Mouse (Mus musculus) T-helper 17 cell (primary cell): Measurements from ENCODE around the gene Mcf2l.

Source experiments
- in situ Hi-C, 2 experiments: fragments of 300-600 bp; cut with MboI, MseI; formaldehyde crosslinking; loops; 1 replicate in 1 of 2; 2 replicates in 1 of 2; pipeline ENCODE4 v1.15.1; 2025; ENCODE audit warnings: high pct_unique_total_duplicates in 2 of 2

Mcf2l gene

DNA sequence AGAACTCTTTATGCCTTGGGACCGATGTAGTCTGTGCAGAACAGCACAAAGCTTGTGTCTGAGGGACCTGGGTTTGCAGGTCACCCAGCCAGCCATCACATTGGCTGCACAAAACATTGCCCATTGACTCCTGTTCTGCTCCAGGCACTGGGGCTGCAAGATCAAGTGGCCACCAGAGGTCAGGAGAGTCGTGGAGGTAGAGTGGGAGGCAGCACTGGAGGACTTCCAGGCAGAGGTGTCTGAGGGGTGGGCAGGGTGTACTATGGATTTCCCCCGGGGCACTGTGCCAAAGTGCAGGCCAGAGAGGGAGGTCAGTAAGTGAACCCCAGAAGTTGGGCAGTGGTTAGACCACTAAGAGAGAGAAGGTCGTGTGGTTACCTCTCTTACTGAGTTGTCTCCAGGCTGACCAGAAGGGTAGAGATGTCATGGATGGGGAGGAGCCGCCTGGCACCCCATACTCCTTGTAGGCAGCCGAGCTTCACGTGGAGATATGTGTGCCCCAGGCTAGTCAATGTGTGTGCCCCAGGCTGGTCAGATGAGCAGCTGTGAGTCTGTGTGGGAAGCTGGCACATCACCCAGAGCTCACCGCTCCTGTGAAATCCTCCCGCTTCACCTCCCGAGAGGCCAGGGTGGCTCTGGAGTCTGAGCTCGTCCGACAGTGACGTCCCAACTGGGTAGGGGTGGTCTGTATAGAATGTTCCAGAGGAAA is 115.3 kb downstream of the Mcf2l start:
- in situ Hi-C loops = loop anchor here (25.0 kb wide), 1 partner anchor 248 kb away; no protein-coding TSS in a partner anchor

GRCm38 (mm10) chr8:12991411-12991810 is 117.8 kb downstream of the Mcf2l start:
- in situ Hi-C loops = loop anchor here (25.0 kb wide), 1 partner anchor 246 kb away; no protein-coding TSS in a partner anchor

DNA sequence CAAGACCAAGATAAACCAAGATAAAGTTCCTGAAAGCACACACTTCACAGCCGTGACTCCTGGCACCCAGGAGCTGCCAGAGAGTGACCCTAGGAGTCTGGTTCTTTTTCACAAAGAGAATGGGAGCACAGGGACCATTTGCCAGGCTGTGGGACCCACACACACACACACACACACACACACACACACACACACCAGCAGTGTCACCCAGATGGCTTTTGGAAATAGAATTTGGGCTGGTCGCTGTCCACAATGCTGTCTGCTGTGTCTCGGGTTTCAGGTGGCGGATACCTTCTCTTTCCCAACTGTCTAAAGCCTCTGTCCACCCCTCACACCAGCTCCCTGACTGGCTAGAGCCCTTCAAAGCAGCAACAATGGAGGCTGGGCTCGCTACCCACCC is 120.9 kb downstream of the Mcf2l start:
- in situ Hi-C loops = loop anchor here (25.0 kb wide), 1 partner anchor 243 kb away; no protein-coding TSS in a partner anchor

- in situ Hi-C loops = loop anchor here (25.0 kb wide), 1 partner anchor 242 kb away; no protein-coding TSS in a partner anchor
These were observed 121.9 kb downstream of the Mcf2l start for GRCm38 (mm10) chr8:12995481-12995880.

DNA sequence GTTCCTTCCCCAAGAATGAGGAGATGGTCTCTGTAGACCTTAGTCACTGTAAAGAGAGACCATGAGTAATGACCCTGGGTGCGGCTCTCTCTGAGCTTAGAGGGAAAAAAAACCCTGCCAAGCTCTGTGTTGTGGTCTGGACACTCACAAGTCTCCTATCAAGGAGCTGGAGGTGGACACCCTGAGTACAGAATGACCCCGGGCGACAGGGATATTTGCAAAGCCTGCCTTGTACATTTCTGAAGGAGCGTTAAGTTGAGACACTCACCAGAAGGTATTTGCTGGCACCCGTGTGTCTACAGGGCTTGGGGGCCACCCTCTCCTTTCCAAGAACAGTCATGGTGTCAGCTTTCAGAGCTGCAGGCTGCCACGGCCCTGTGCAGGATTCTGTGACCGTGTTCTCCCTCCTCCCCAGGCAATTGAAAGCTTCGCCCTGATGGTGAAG is 123.2 kb downstream of the Mcf2l start:
- in situ Hi-C loops = loop anchor here (25.0 kb wide), 1 partner anchor 240 kb away; no protein-coding TSS in a partner anchor

DNA sequence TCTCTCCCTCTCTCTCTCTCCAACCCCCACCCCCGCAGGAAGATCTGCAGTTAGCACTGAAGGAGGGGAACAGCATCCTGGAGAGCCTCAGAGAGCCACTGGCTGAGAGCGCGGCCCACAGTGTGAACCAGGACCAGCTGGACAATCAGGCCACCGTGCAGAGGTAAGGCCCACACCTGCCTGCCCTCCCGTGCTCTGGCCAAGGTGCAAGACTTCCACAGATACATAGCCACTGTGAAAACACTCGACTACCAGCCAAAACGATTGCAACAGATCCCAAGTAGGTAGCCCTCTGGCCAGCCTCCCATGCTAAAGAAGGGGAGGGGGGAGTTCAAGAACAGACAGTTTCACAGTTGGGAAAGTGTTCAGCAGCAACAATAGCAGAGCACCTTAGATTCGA is 124.7 kb downstream of the Mcf2l start:
- in situ Hi-C loops = loop anchor here (25.0 kb wide), 1 partner anchor 239 kb away; no protein-coding TSS in a partner anchor

- in situ Hi-C loops = loop anchor here (25.0 kb wide), 1 partner anchor 238 kb away; no protein-coding TSS in a partner anchor
These were observed 126.2 kb downstream of the Mcf2l start for GRCm38 (mm10) chr8:12999793-13000192.

DNA sequence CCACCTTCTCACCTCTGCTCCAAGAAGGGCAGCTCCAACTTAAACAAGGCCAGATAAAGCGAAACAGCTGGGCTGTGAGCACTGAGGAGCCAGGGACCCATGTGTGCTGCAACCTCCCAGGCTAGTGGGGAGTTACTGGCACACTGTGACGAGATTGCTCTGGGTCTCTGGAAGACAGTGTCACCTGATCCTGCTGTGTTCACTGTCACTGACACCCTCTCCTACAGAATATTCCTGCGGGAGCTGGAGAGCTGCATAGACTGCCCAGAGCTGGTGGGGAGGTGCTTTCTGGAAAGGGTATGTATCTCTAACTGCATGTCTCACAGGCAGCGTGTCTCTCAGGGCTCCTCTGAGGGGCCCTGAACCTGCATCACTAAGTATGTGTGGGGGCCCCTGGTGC is 133.9 kb downstream of the Mcf2l start:
- in situ Hi-C loops = no loop called here

DNA sequence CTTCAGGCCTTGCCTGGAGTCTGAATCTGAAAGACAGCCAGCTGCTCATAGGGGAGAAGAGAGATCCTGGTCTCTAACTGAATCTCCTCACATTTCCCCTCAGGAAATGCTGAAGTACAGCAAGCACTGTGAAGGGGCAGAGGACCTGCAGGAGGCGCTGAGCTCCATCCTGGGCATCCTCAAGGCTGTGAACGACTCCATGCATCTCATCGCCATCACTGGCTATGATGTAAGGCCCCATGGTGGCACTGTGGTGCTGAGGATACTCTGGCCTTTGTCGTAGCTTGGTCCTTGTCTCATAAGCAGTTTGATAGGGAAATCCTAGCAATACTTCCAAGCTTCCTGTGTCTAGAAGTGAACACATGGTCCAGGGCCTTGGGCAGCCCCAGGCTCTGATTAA is 136.7 kb downstream of the Mcf2l start:
- in situ Hi-C loops = no loop called here

- in situ Hi-C loops = no loop called here
These were observed 146.0 kb downstream of the Mcf2l start for GRCm38 (mm10) chr8:13019560-13019959.

DNA sequence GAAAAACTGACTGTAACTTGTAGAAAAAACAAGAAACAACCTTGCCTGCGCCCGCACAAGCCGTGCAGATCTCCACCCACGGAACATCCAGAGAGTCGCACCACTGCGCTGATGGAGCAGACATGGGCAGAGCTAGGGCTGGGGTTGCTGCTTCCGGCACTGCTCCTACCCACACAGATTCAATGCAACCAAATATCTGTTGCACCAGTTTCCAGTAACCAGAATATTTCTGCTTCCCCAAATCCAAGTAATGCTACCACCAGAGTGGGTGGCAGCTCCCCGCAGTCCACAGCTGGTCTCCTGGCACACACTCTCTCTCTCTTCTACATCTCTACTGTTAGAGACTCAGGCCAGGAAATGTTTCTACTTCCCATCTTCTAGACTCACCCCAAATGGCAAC is 148.2 kb downstream of the Mcf2l start:
- in situ Hi-C loops = no loop called here

- in situ Hi-C loops = no loop called here
These were observed 152.1 kb downstream of the Mcf2l start, which contains the start of gene F7 for GRCm38 (mm10) chr8:13025487-13026224. TSS of gene F7 (plus strand) at chr8:13026034.

GRCm38 (mm10) chr8:13027615-13028014 is 154.0 kb downstream of the Mcf2l start:
- in situ Hi-C loops = no loop called here

- in situ Hi-C loops = no loop called here
These were observed 154.9 kb downstream of the Mcf2l start for GRCm38 (mm10) chr8:13028482-13028881.

DNA sequence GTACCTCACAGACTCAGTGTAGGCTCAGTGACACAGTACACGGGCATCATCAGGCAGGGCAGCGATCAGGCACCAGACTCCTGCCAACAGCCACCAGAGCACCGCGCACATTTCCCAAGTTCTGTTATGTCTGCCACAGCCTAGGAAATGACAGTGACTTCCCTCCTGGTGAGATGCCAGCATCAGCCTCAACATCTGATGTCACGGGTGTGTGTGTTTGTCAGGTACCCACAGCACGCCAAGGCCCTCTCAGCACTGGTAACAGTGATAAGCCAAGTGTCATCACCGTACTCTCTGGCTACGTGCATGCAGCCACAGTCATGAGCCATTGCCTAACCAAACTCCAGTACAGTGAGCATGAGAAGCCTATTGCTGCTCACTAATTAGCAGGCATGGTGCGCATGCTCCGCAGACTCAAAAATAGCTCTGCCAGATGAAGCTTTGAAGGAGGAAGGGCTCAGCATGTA is 162.8 kb downstream of the Mcf2l start:
- in situ Hi-C loops = no loop called here

DNA sequence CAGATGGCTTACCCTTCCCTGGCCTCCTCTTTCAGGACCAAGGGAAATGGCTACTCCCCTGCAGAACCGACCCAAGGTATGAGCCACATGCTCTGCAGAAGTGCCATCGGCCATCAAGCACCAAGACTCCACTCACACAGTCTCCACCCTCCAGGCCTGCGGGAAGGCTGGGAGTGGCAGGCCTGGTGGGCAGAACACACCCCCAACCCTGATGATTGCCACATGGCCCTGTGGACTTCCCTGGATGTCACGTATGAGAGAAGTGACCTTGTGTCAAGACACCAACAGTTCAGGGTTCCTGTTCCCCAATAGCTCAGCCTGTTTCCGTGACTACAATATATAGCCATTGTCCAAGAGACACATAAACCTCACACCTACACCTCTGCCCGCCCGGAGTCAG is 163.4 kb downstream of the Mcf2l start, which contains the start of gene F10:
Gene F10 (plus strand): TSS at position 294 of the 400 bp plus-strand sequence.
- in situ Hi-C loops = no loop called here

GRCm38 (mm10) chr8:13037569-13037968 is 164.0 kb downstream of the Mcf2l start:
- in situ Hi-C loops = no loop called here

DNA sequence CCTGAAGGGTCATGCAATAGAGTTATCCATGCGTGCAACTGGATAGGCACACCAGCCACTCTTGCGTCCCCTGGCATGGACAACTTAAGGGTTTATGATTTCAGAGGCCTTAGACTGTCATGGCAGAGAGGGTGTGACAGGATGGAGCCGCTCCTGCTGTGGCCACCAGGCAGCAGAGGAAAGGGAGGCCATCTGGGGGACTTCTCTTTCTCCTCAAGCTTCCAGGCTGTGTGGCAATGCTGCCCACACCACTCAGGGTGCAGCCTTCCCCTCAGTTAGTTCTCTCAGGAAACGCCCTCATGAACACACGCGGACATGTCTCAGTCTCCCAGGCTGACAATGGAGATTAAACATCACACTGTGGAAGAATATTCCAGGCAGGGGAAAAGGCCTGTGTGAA is 165.4 kb downstream of the Mcf2l start:
- in situ Hi-C loops = no loop called here

GRCm38 (mm10) chr8:13041459-13041858 is 167.9 kb downstream of the Mcf2l start:
- in situ Hi-C loops = loop anchor here in 1 of 2 experiments (10.0 kb wide), 1 partner anchor 1433 kb away; no protein-coding TSS in a partner anchor

DNA sequence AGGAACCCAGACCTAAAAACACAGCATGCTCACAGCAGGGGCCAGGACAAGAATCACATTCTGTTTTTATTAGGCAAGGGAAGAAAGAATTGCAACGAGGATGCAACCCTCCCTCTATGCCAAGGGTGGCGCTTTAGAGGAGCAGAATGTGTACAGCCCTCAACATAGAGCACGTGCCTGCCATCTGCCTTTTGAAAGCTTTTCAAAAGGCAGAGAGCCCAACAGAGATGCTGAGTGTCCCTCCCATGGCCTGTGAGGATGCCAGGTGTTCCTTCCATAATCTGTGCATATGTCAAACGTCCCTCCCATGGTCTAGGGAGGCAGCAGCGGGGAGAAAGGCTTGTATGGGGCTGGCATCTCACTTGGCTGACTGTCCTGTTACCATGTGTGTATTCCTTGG is 174.0 kb downstream of the Mcf2l start:
- in situ Hi-C loops = loop anchor here in 1 of 2 experiments (10.0 kb wide), 1 partner anchor 1427 kb away; no protein-coding TSS in a partner anchor

GRCm38 (mm10) chr8:13050550-13050949 is 176.9 kb downstream of the Mcf2l start:
- in situ Hi-C loops = no loop called here

DNA sequence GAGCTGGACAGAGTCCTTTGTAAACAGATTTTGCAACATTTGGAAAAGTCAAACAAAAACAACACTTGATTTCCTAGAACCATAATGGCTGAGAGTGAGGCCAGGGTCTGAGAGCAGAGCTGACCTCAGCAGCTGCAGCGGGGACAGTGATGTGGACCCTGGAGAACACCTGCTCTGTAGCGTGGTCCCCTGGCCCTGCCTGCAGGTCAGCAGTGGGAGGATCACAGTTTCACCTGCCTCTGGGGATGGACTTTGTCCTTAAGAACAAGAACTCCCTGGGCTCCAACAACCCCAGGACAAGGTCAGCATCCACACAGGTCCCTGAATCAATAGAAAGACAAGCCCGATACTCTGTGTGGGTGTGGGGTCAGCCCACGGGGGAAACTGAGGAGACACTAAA is 183.7 kb downstream of the Mcf2l start:
- in situ Hi-C loops = no loop called here
